Mouse (Mus musculus) MEL (cell line): Measurements from ENCODE around the gene Abhd12b. TPM values are rescaled to one million over a fixed set of nuclear protein-coding genes. Genes with fewer than 3 reads are reported as not detected.

ENCODE experiments used
- DNase-seq: peaks from one replicate; pipeline ENCODE4 v3.0.0; 2011; ENCODE audit warnings: low read depth, low spot score
- H3K27ac ChIP-seq: 2 replicates; pipeline ENCODE4 v1.5.1; 2012; ENCODE audit warnings: low read depth, mild to moderate bottlenecking, control low read depth, low read length, moderate library complexity; ENCODE audit not compliant: control insufficient read depth
- H3K27me3 ChIP-seq, 2 experiments: fragments of 150-350 bp in 1 of 2; sonication (generic) in 1 of 2; 2 replicates each; pipeline ENCODE4 v1.6.1; 2012; ENCODE audit warnings: low read length in 2 of 2, mild to moderate bottlenecking in 2 of 2, improper control_type of control experiment in 1 of 2, moderate library complexity in 1 of 2; ENCODE audit not compliant: insufficient read depth in 2 of 2, control insufficient read depth in 1 of 2
- H3K36me3 ChIP-seq, 2 experiments: 2 replicates each; pipeline ENCODE4 v1.6.1; 2012 to 2014; ENCODE audit warnings: low read length in 2 of 2, improper control_type of control experiment in 1 of 2, inconsistent platforms in 1 of 2, mild to moderate bottlenecking in 1 of 2; ENCODE audit not compliant: insufficient read depth in 2 of 2, control insufficient read depth in 1 of 2
- H3K4me1 ChIP-seq, 2 experiments: fragments of 150-350 bp in 1 of 2; sonication (generic) in 1 of 2; 2 replicates each; pipeline ENCODE4 v1.6.1; 2012; ENCODE audit warnings: low read length in 2 of 2, improper control_type of control experiment in 1 of 2, mild to moderate bottlenecking in 1 of 2; ENCODE audit not compliant: insufficient read depth in 2 of 2, control insufficient read depth in 1 of 2
- H3K4me3 ChIP-seq, 2 experiments: fragments of 150-350 bp in 1 of 2; sonication (generic) in 1 of 2; 2 replicates each; pipeline ENCODE4 v1.5.1; 2012; ENCODE audit warnings: low read depth in 2 of 2, low read length in 2 of 2, mild to moderate bottlenecking in 2 of 2, moderate library complexity in 2 of 2, control low read depth in 1 of 2, improper control_type of control experiment in 1 of 2; ENCODE audit not compliant: control insufficient read depth in 1 of 2, insufficient read depth in 1 of 2
- H3K79me2 ChIP-seq: 2 replicates; pipeline ENCODE4 v1.6.1; 2012; ENCODE audit warnings: mild to moderate bottlenecking, low read length, moderate library complexity; ENCODE audit not compliant: control insufficient read depth, poor library complexity, insufficient read depth
- H3K9ac ChIP-seq: 2 replicates; pipeline ENCODE4 v1.6.1; 2012; ENCODE audit warnings: low read depth, mild to moderate bottlenecking, control low read depth, low read length, moderate library complexity; ENCODE audit not compliant: control insufficient read depth, poor library complexity, severe bottlenecking
- H3K9me3 ChIP-seq: fragments of 150-350 bp; sonication (generic); replicated peaks from 2 replicates; pipeline ENCODE4 v1.6.1; 2012; ENCODE audit warnings: mild to moderate bottlenecking, low read length, improper control_type of control experiment, moderate library complexity; ENCODE audit not compliant: insufficient read depth
- EP300 ChIP-seq, 2 experiments: IDR thresholded peaks; 2 replicates each; pipeline ENCODE4 v1.6.1; 2011; ENCODE audit warnings: improper control_type of control experiment in 2 of 2, low read length in 2 of 2, low read depth in 1 of 2, mild to moderate bottlenecking in 1 of 2
- HCFC1 ChIP-seq: IDR thresholded peaks from 2 replicates; pipeline ENCODE4 v1.6.1; 2012; ENCODE audit warnings: low read depth, mild to moderate bottlenecking, inconsistent platforms, low read length, improper control_type of control experiment, moderate library complexity
- KAT2A ChIP-seq: conservative IDR thresholded peaks from 2 replicates; pipeline ENCODE4 v1.6.1; 2012; ENCODE audit warnings: low read depth, low read length, improper control_type of control experiment, inconsistent platforms
- MAFK ChIP-seq: IDR thresholded peaks from 2 replicates; pipeline ENCODE4 v1.6.1; 2011; ENCODE audit warnings: low read depth, mild to moderate bottlenecking, low read length, improper control_type of control experiment, borderline replicate concordance
- MAZ ChIP-seq: IDR thresholded peaks from 2 replicates; pipeline ENCODE4 v1.6.1; 2012; ENCODE audit warnings: low read depth, mild to moderate bottlenecking, inconsistent platforms, low read length, improper control_type of control experiment
- NRF1 ChIP-seq: IDR thresholded peaks from 2 replicates; pipeline ENCODE4 v1.6.1; 2014; ENCODE audit warnings: low read depth, mild to moderate bottlenecking, inconsistent platforms, low read length, improper control_type of control experiment, moderate library complexity; ENCODE audit not compliant: poor library complexity, insufficient read depth, severe bottlenecking
- POLR2A ChIP-seq, 2 experiments: IDR thresholded peaks; 2 replicates each; pipeline ENCODE4 v1.6.1; 2011 to 2012; ENCODE audit warnings: low read length in 2 of 2, mild to moderate bottlenecking in 2 of 2, control low read depth in 1 of 2, improper control_type of control experiment in 1 of 2, low read depth in 1 of 2, moderate library complexity in 1 of 2; ENCODE audit not compliant: control insufficient read depth in 1 of 2, insufficient read depth in 1 of 2, poor library complexity in 1 of 2
- SIN3A ChIP-seq: IDR thresholded peaks from 2 replicates; pipeline ENCODE4 v1.6.1; 2012; ENCODE audit warnings: low read length, improper control_type of control experiment, inconsistent platforms
- USF2 ChIP-seq, 2 experiments: IDR thresholded peaks; 2 replicates each; pipeline ENCODE4 v1.6.1; 2011 to 2012; ENCODE audit warnings: improper control_type of control experiment in 2 of 2, low read length in 2 of 2, borderline replicate concordance in 1 of 2, inconsistent platforms in 1 of 2, low read depth in 1 of 2, mild to moderate bottlenecking in 1 of 2; ENCODE audit not compliant: insufficient read depth in 1 of 2
- polyA plus RNA-seq, 2 experiments: library from polyadenylated mRNA; stranded (reverse) in 1 of 2; unstranded in 1 of 2; fragments of >175 nt in 1 of 2; fragments of >200 nt in 1 of 2; gene quantifications; 2 replicates each; pipeline versions ENCODE4 v1.2.1 to v1.2.4; 2012; ENCODE audit warnings: low replicate concordance in 2 of 2, low read depth in 1 of 2; ENCODE audit not compliant: insufficient read length in 2 of 2, insufficient read depth in 1 of 2, missing spikeins in 1 of 2
- total RNA-seq: library from RNA; depleted of rRNA; stranded (reverse); fragments of 300-350 nt; gene quantifications from 2 replicates; pipeline ENCODE4 v1.2.3, GENCODE M21; 2012

Gene Abhd12b
- total and polyA plus RNA-seq, 3 experiments, result not detected

DNA sequence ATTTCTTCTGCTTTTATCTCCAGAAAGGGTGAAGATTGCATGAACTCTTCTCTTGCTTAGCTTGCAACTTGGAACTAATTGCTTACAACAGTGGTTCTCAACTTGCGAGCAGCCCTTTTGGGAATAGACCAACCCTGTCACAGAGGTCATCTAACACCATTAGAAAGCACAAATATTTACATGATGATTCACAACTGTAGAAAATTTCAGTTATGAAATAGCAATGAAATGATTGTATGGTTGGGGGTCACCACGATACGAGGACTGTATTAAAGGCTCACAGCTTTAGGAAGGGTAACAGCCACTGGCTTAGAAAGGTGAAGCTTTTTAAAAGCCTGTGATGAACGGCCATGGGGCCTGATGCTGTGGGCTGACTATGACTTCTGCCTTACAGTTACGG lies 7.1 kb downstream of the Abhd12b start:
- no peaks in the 10 kb centered on the region for H3K79me2 ChIP-seq

DNA sequence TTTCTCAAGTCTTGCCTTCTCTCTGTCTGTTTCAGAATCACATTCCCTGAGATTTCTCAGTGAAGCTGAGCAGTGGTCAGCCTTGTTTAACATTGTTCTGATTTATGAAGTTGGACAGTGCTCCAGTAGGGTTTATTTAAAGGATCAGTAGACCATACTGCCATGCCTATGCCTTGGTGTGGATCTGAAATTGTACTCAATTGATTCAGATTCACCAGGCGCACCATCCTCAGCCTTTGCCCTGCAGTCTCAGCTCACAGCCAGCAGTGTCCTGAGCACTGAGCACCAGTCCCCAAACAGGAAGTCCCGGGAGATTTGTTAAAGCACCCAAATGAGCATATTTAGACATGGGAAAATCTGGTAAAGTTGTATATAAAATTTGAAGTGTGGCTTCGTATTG lies 10.8 kb downstream of the Abhd12b start:
- no peaks in the 10 kb centered on the region; a peak in 1 of 4 replicates for H3K36me3 ChIP-seq
- H3K9ac ChIP-seq, result no peak overlapping the region
- TF ChIP-seq HCFC1, result no peak
- H3K4me1 ChIP-seq, result no peaks in the 10 kb centered on the region; a peak in 1 of 4 replicates
- no peaks in the 10 kb centered on the region for H3K79me2 ChIP-seq
- H3K27me3 ChIP-seq, result peaks cover 0 to 1% of the 10 kb centered on the region in 2 experiments; a peak in 2 of 4 replicates
- H3K27ac ChIP-seq, result no peak overlapping the region
- H3K4me3 ChIP-seq, result no peak overlapping the region
- no peaks in the 10 kb centered on the region for H3K9me3 ChIP-seq
- no peak for DNase-seq

More for the DNA sequence above, 7.1 kb downstream of the Abhd12b start:
- no peak overlapping the region for H3K4me3 ChIP-seq
- peaks cover 0 to 5% of the 10 kb centered on the region in 2 experiments; a peak in 2 of 4 replicates for H3K4me1 ChIP-seq
- peaks cover 0 to 2% of the 10 kb centered on the region in 2 experiments; a peak in 2 of 4 replicates for H3K36me3 ChIP-seq
- H3K27ac ChIP-seq, result no peak overlapping the region
- H3K27me3 ChIP-seq, result peaks cover 0 to 1% of the 10 kb centered on the region in 2 experiments; a peak in 2 of 4 replicates
- no peaks in the 10 kb centered on the region for H3K9me3 ChIP-seq
- H3K9ac ChIP-seq, result no peak overlapping the region
- TF ChIP-seq MAZ (no peak), NRF1 (no peak), POLR2A (IDR thresholded peaks at IDR 0.05; ENCODE audit: control insufficient read depth in 1 of 2, insufficient read depth in 1 of 2, low read depth in 1 of 2, low read length in 2 of 2, poor library complexity in 1 of 2) (no peak), EP300 (IDR thresholded peaks at IDR 0.05; ENCODE audit: low read depth in 1 of 2, low read length in 2 of 2) (no peak), KAT2A (no peak), MAFK (no peak), SIN3A (no peak)
- DNase-seq, result no peak

DNA sequence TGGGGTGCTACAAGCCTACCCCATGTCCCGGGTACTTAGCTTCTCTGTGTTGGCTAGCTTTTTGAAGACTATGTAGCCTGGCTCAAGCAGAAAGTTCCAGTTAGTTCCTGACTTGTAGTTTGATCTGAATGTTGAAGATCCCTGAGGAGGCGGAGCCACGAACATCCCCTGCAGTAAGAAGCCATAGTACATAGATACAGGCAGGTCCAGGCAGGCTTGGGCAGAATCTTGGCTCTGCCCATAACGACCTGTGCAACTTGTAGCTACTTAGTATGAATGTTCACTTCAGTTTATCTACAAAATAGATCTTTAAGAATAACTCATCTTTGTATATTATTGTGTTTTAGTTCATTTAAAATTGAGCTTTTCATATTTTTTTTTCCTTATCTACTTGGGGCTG lies 14.0 kb downstream of the Abhd12b start:
- no peaks in the 10 kb centered on the region; a peak in 1 of 4 replicates for H3K36me3 ChIP-seq
- H3K27me3 ChIP-seq, result peaks cover 0 to 1% of the 10 kb centered on the region in 2 experiments; a peak in 2 of 4 replicates
- H3K9ac ChIP-seq, result no peak overlapping the region
- no peak overlapping the region for H3K4me3 ChIP-seq
- no peak for DNase-seq
- TF ChIP-seq KAT2A (no peak), USF2 (IDR thresholded peaks at IDR 0.05; ENCODE audit: borderline replicate concordance in 1 of 2, insufficient read depth in 1 of 2, low read depth in 1 of 2, low read length in 2 of 2) (no peak), MAFK (no peak), HCFC1 (no peak)
- TF ChIP-seq, all 39 proteins: peak for 0
- Histone ChIP-seq H3K4me1 (no peaks in the 10 kb centered on the region), H3K9me3 (no peaks in the 10 kb centered on the region), H3K79me2 (no peaks in the 10 kb centered on the region), H3K27ac (no peak overlapping the region)
